Mouse (Mus musculus) G1E (cell line): ENCODE measurements at regions not wholly inside any gene's neighbourhood (a gene's known extent, or its start where the extent isn't known, plus 50 kb on each side); places are given as distances from the start of the nearest gene placed in this dataset.

Experiments
- CTCF ChIP-seq: IDR thresholded peaks from 2 replicates; pipeline ENCODE4 v1.5.1; 2012; ENCODE audit warnings: low read depth, low read length, inconsistent platforms, mixed read lengths
- GATA1 ChIP-seq: IDR thresholded peaks from 2 replicates; pipeline ENCODE4 v1.6.1; 2012; ENCODE audit warnings: borderline replicate concordance, low read length, inconsistent platforms, mixed read lengths
- GATA2 ChIP-seq: IDR thresholded peaks from 2 replicates; pipeline ENCODE4 v1.6.1; 2012; ENCODE audit warnings: low read depth, low read length, inconsistent platforms, borderline replicate concordance
- POLR2AphosphoS5 ChIP-seq: IDR thresholded peaks from 2 replicates; pipeline ENCODE4 v1.6.1; 2012; ENCODE audit warnings: low read depth, low read length, inconsistent platforms; ENCODE audit not compliant: insufficient replicate concordance
- TAL1 ChIP-seq: conservative IDR thresholded peaks from 2 replicates; pipeline ENCODE4 v1.6.1; 2012; ENCODE audit warnings: low read depth, low read length, inconsistent platforms, mixed read lengths

GRCm38 (mm10) chr17:16704199-16704598 lies 359.7 kb upstream of the Zfp960 start:
- TF ChIP-seq TAL1, result no peak
- TF ChIP-seq GATA1, result no peak
- no peak for TF ChIP-seq CTCF
- no peak for TF ChIP-seq GATA2
- no peak for TF ChIP-seq POLR2AphosphoS5
